15 mouse cellular contexts compared by ENCODE assay signal in the genomic region with DNA sequence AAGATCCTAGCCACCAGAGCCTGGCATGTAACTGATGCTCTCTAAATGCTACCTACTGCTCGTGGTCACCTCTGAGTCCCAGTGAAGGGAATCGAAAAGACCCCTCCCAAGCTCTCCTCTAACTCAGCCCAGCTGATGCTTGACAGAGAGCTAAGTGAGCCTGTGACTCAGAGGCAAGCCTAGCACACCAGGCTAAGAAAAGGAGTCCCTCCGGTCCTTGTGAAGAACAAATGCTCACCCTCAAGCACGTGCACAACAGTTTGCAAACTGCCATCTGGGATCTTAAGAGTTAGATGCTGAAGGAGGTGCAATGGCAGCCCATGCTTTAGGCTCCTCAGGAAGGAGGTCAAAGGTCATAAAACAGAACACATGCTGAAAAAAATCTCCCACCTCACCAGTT.
"Had no signal": no experiment of that assay in that cellular context is flagged by ENCODE, and none has a peak within 500 bp of the region (broad histone marks: within the 10 kb centered on the region; RNA-seq: fewer than 3 reads in every experiment).

No protein-coding gene starts in this region.

- H3K4me2 ChIP-seq: liver, embryonic 11.5 days; liver, embryonic 15.5 days; midbrain, embryonic 12.5 days; neural tube, embryonic 13.5 days had no signal

- H3K9ac ChIP-seq: liver, embryonic 15.5 days; midbrain, embryonic 12.5 days; neural tube, embryonic 13.5 days had no signal

- H3K36me3 ChIP-seq: liver, embryonic 15.5 days; neural tube, embryonic 13.5 days had no signal

- H3K9me3 ChIP-seq: liver, embryonic 15.5 days; midbrain, embryonic 12.5 days; neural tube, embryonic 13.5 days had no signal

- H3K4me3 ChIP-seq: left cerebral cortex, adult 2 months; liver, embryonic 15.5 days; midbrain, embryonic 12.5 days; neural tube, embryonic 13.5 days had no signal

- H3K27ac ChIP-seq: left cerebral cortex, adult 2 months; liver, embryonic 15.5 days; midbrain, embryonic 12.5 days; neural tube, embryonic 13.5 days had no signal

- DNase-seq: kidney, postnatal 25 days; lung, adult 2 months; lung, postnatal 36 days; retina, postnatal 1 day; right cerebral cortex, postnatal 4 days; spleen, adult 18-20 months; thymus, adult 2 months; thymus, postnatal 25 days had no signal

- H3K4me1 ChIP-seq: liver, embryonic 15.5 days had no signal

- ATAC-seq: lung, postnatal 0 days; midbrain, embryonic 16.5 days had no signal

- H3K27me3 ChIP-seq: liver, embryonic 15.5 days; midbrain, embryonic 12.5 days; neural tube, embryonic 13.5 days had no signal
